ENCODE assay signal across 35 mouse cellular contexts in the genomic region with DNA sequence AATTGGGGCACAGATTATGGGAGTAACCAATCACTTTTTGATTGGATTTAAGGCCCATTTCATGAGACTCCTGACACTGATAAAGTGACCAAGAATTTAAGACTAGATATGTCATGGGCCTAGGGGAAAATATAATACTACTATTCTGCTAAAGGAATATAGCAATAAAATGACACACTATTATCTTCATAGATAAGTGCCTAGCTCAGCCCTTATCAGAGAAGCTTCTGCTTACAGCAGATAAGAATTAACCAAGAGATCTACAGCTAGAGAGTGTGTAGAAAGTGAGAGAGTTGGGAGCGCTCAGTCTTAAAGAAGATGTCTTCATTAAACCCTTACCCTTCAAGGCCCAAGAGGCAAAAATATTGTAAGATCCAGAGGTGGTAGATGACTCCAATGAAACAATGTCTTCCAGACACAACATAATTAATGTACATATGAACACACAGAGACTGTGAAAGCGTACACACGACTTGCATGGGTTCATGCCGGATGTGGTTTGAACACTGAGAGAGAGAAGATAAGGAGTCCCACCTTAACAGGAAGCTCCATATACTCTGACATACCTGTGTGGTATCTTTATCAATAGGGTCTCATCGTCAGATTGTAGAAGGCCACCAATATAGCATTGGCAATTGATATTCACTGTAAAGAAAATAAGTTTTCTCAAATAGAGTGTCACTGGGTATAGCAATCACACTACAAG.
"Had no signal": no experiment of that assay in that cellular context is flagged by ENCODE, and none has a peak within 500 bp of the region (broad histone marks: within the 10 kb centered on the region; RNA-seq: fewer than 3 reads in every experiment).

No protein-coding gene starts in this region.

- H3K27ac ChIP-seq: heart, embryonic 10.5 days; heart, embryonic 13.5 days; heart, embryonic 15.5 days; hindbrain, embryonic 10.5 days; hindbrain, embryonic 12.5 days; hindbrain, embryonic 13.5 days; hindbrain, embryonic 14.5 days; hindbrain, embryonic 15.5 days; hindbrain, postnatal 0 days; intestine, embryonic 15.5 days; kidney, embryonic 15.5 days; kidney, postnatal 0 days; layer of hippocampus, adult 2 months; left cerebral cortex, adult 2 months had no signal

- H3K9me3 ChIP-seq: heart, embryonic 10.5 days; heart, embryonic 12.5 days; heart, embryonic 13.5 days; heart, embryonic 15.5 days; hindbrain, embryonic 10.5 days; hindbrain, embryonic 12.5 days; hindbrain, embryonic 13.5 days; hindbrain, embryonic 15.5 days; intestine, embryonic 15.5 days; kidney, embryonic 15.5 days had no signal

- H3K36me3 ChIP-seq: heart, embryonic 10.5 days; heart, embryonic 12.5 days; heart, embryonic 13.5 days; heart, embryonic 15.5 days; hindbrain, embryonic 10.5 days; hindbrain, embryonic 12.5 days; hindbrain, embryonic 13.5 days; hindbrain, embryonic 15.5 days; intestine, embryonic 15.5 days; kidney, embryonic 15.5 days had no signal

- H3K4me2 ChIP-seq: heart, embryonic 11.5 days; heart, embryonic 12.5 days; heart, embryonic 13.5 days; heart, embryonic 15.5 days; hindbrain, embryonic 12.5 days; hindbrain, embryonic 13.5 days; hindbrain, embryonic 14.5 days; hindbrain, embryonic 15.5 days; intestine, embryonic 15.5 days; kidney, embryonic 15.5 days had no signal

- H3K4me3 ChIP-seq: heart, embryonic 10.5 days; heart, embryonic 12.5 days; heart, embryonic 13.5 days; heart, embryonic 15.5 days; hindbrain, embryonic 10.5 days; hindbrain, embryonic 12.5 days; hindbrain, embryonic 13.5 days; hindbrain, embryonic 15.5 days; intestine, embryonic 15.5 days; kidney, embryonic 15.5 days; layer of hippocampus, adult 2 months; left cerebral cortex, adult 2 months had no signal

- H3K4me1 ChIP-seq: heart, embryonic 10.5 days; heart, embryonic 12.5 days; heart, embryonic 13.5 days; heart, embryonic 15.5 days; hindbrain, embryonic 10.5 days; hindbrain, embryonic 12.5 days; hindbrain, embryonic 13.5 days; hindbrain, embryonic 15.5 days; intestine, embryonic 15.5 days; kidney, embryonic 15.5 days had no signal

- ATAC-seq: hindbrain, embryonic 16.5 days; hindbrain, postnatal 0 days; inflammation-experienced regulatory T-cells, adult 6 months; intestine, embryonic 15.5 days; intestine, embryonic 16.5 days had no signal

- DNase-seq: heart, postnatal 10 days; heart, postnatal 14 days; heart, postnatal 36 days; heart, postnatal 4 days; kidney, adult 11 months; kidney, adult 18-20 months; kidney, adult 2 months; kidney, adult 8-10 months; kidney, adult 9 months; kidney, postnatal 10 days; kidney, postnatal 14 days; kidney, postnatal 25 days; kidney, postnatal 36 days; kidney, postnatal 4 days; layer of hippocampus, adult 9-11 months; layer of hippocampus, postnatal 36 days had no signal

- H3K27me3 ChIP-seq: heart, embryonic 13.5 days; heart, embryonic 15.5 days; hindbrain, embryonic 12.5 days; hindbrain, embryonic 15.5 days; intestine, embryonic 15.5 days; kidney, embryonic 15.5 days had no signal

- H3K9ac ChIP-seq: heart, embryonic 12.5 days; heart, embryonic 13.5 days; heart, embryonic 15.5 days; hindbrain, embryonic 12.5 days; hindbrain, embryonic 13.5 days; hindbrain, embryonic 14.5 days; hindbrain, embryonic 15.5 days; intestine, embryonic 15.5 days; kidney, embryonic 15.5 days had no signal
